Mouse (Mus musculus): ENCODE results near the gene Ncor1. TPM values are rescaled to one million over a fixed set of nuclear protein-coding genes. Genes with fewer than 3 reads are reported as not detected.
"Not testable (repeated sequence)": the region's sequence is repeated elsewhere in the genome, so short reads cannot be mapped to it uniquely, and the experiment has no call there.

The Ncor1 gene
- polyA plus RNA-seq, 1 experiment from 2014 or later, result 209 TPM

DNA sequence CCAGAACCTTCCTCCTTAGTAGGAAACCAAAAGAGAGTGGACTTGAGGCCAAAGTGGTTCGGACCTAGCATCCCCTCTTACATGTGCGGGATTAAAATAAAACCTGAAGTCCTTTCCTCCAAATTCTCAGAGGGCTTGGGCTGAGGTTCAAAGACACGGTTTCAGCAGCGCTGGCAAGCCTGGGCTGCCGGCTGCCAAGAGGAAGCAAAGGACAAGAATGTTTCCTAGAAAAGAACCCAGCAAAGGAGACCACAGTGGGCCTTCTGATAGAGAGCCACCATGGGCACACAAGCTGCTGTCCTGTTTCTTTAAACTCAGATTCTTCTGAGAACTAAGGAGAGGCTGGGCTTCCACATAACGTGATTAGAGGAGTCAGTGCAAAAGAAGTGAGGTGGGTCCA, 20.6 kb upstream of the Ncor1 start:
- Histone ChIP-seq H3K27ac (replicated peaks) (no peak overlapping the region), H3K4me1 (no peaks in the 10 kb centered on the region), H3K9me3 (no peaks in the 10 kb centered on the region), H3K27me3 (no peaks in the 10 kb centered on the region), H3K36me3 (no peaks in the 10 kb centered on the region), H3K4me3 (no peak overlapping the region), H3K9ac (replicated peaks) (no peak overlapping the region), H3K4me2 (replicated peaks) (no peak overlapping the region)
- no peak for ATAC-seq (ENCODE audit: low FRiP score, low read depth)
- 69% methylated on average over 6 of the region's 6 CpGs for WGBS

DNA sequence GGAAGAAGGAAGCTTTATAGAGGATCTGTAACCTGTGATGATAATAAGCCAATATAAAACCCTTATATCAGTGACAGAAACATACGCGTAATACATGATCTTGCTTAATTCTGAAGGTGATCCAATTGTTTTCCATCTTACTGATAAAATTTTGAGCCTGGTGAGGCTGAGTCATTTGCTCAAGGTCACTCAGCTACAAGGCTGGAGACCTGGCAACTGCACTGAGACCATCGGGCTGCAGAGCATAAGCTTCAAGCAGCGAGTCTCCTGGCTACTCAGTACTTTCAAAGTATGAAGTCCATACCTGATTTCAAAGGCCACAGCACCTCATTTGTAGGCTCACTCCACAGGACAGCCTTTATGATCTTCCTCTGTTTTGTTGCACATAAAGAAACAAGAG, 17.8 kb upstream of the Ncor1 start:
- Histone ChIP-seq H3K4me1 (no peaks in the 10 kb centered on the region), H3K4me2 (replicated peaks) (no peak overlapping the region), H3K27me3 (no peaks in the 10 kb centered on the region), H3K9me3 (no peaks in the 10 kb centered on the region), H3K36me3 (no peaks in the 10 kb centered on the region), H3K4me3 (no peak overlapping the region), H3K27ac (replicated peaks) (no peak overlapping the region), H3K9ac (replicated peaks) (no peak overlapping the region)
- 97% methylated on average over 4 of the region's 4 CpGs for WGBS
- ATAC-seq (ENCODE audit: low FRiP score, low read depth), result no peak

- Histone ChIP-seq H3K36me3 (no peaks in the 10 kb centered on the region), H3K4me2 (replicated peaks) (no peak overlapping the region), H3K27me3 (no peaks in the 10 kb centered on the region), H3K4me1 (no peaks in the 10 kb centered on the region), H3K9ac (replicated peaks) (no peak overlapping the region), H3K9me3 (no peaks in the 10 kb centered on the region), H3K4me3 (no peak overlapping the region), H3K27ac (replicated peaks) (no peak overlapping the region)
- ATAC-seq (ENCODE audit: low FRiP score, low read depth), result no peak
- 96% methylated on average over 5 of the region's 5 CpGs for WGBS
Measured at GRCm38 (mm10) chr11:62473516-62473915, 15.2 kb upstream of the Ncor1 start.

DNA sequence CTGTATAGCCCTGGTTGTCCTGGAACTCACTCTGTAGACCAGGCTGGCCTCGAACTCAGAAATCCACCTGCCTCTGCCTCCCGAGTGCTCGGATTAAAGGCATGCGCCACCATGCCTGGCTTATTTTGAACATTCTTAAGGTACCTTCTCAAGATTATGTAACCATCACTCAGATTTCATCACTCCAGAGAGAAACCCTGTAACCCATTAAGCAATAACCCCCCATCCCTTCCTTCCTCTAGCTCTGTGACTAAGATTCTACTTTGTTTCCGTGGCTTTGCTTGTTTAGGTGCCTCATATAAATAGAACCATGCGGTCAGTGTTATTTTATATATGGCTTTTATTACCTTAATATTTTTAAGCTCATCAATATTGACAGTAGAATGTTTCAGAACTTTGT, 12.1 kb upstream of the Ncor1 start:
- Histone ChIP-seq H3K36me3 (no peaks in the 10 kb centered on the region), H3K4me1 (no peaks in the 10 kb centered on the region), H3K9me3 (no peaks in the 10 kb centered on the region), H3K27ac (replicated peaks) (no peak overlapping the region), H3K4me3 (no peak overlapping the region), H3K27me3 (no peaks in the 10 kb centered on the region), H3K9ac (replicated peaks) (no peak overlapping the region), H3K4me2 (replicated peaks) (no peak overlapping the region)
- WGBS, result 96% methylated on average over 6 of the region's 6 CpGs
- no peak for ATAC-seq (ENCODE audit: low FRiP score, low read depth)

- not testable (repeated sequence) for H3K27me3 ChIP-seq; ATAC-seq (ENCODE audit: low FRiP score, low read depth); H3K36me3 ChIP-seq; H3K27ac ChIP-seq (replicated peaks); H3K4me2 ChIP-seq (replicated peaks); H3K4me3 ChIP-seq; H3K9ac ChIP-seq (replicated peaks); H3K9me3 ChIP-seq; H3K4me1 ChIP-seq
Measured at GRCm38 (mm10) chr11:62467289-62467688, 8.9 kb upstream of the Ncor1 start.

DNA sequence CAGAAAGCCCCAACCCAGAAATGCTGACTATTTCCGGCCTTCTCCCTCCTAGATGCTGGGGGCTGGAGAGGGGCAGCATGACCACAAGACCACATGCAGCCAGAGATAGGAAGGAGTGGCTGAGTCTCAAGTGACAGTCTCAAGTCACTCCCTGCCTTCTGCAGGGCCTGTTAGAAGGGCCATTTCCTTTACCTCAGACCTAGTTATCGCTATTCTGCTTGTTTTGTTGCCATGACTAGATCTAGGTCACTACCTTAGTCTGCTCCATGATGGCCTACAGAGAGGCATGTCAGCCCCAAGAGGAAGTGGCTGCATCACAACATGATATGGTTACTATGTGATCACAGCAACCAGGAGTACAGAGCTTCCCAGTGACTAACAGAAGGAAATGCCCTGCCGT, 8.2 kb upstream of the Ncor1 start:
- H3K36me3 ChIP-seq, result no peaks in the 10 kb centered on the region
- H3K4me2 ChIP-seq (replicated peaks), result no peak overlapping the region
- no peaks in the 10 kb centered on the region for H3K9me3 ChIP-seq
- no peak overlapping the region for H3K27ac ChIP-seq (replicated peaks)
- no peaks in the 10 kb centered on the region for H3K4me1 ChIP-seq
- H3K9ac ChIP-seq (replicated peaks), result no peak overlapping the region
- no peak for ATAC-seq (ENCODE audit: low FRiP score, low read depth)
- H3K27me3 ChIP-seq, result no peaks in the 10 kb centered on the region
- no peak overlapping the region for H3K4me3 ChIP-seq
- WGBS, result 91% methylated on average over 3 of the region's 3 CpGs

DNA sequence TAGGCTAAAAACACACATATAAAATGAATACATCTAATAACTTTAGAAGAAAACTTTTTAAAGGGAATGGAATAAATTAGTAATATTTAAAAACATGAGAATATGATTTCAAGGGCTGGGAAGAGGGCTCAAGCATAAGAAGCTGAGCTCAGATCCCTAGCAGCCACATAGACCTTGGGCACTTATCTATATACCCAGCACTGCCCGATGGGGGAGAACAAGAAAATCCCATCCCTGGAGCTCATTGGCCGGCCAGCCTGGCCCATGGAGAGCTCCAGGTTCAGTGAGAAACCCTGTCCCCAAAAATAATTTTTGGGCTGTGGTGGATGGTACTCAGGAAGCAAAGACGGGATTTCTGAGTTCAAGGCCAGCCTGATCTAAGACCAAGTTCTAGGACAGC, 7.5 kb upstream of the Ncor1 start:
- ATAC-seq (ENCODE audit: low FRiP score, low read depth), result no peak
- Histone ChIP-seq H3K27me3 (no peaks in the 10 kb centered on the region), H3K4me1 (no peaks in the 10 kb centered on the region), H3K4me3 (no peak overlapping the region), H3K9ac (replicated peaks) (no peak overlapping the region), H3K9me3 (no peaks in the 10 kb centered on the region), H3K4me2 (replicated peaks) (no peak overlapping the region), H3K27ac (replicated peaks) (no peak overlapping the region), H3K36me3 (no peaks in the 10 kb centered on the region)
- WGBS, result 92% methylated on average over 3 of the region's 3 CpGs

GRCm38 (mm10) chr11:62464696-62465095, 6.4 kb upstream of the Ncor1 start:
- Histone ChIP-seq H3K9ac (replicated peaks) (no peak overlapping the region), H3K36me3 (no peaks in the 10 kb centered on the region), H3K27ac (replicated peaks) (no peak overlapping the region), H3K4me2 (replicated peaks) (no peak overlapping the region), H3K4me1 (no peaks in the 10 kb centered on the region), H3K4me3 (no peak overlapping the region), H3K27me3 (no peaks in the 10 kb centered on the region), H3K9me3 (no peaks in the 10 kb centered on the region)
- WGBS, result 99% methylated on average over 3 of the region's 3 CpGs
- ATAC-seq (ENCODE audit: low FRiP score, low read depth), result no peak

DNA sequence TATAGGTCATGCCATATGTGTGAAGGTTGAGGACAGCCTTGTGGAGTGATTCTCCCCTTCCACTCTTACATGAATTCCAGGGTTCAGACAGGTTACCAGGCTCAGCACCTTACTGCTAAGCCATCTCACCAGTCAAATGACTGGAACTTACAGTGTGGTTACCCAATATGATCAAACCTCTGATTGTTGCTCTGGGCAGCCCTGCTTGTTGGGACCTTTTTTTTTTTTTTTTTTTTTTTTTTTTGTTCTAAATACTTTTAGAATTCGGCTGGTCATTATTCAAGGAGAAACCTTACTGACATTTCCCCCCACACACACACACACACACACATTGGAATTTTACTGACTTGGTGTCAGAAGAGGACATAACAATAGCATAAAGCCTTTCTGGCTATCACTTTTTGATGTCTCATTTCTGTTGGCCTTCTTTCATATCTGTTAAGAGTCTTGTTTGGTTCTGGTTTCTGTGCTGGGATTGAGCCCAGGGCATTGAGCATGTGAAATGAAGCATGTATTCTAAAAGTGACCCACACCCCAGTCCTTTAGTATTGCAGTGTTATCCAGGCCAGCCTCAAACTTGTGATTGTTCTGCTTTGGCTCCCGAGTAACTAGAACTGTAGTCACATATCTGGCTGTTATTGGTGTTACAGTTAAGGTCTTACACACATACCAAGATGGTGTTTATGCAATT, 5.0 kb upstream of the Ncor1 start:
- Histone ChIP-seq H3K9ac (replicated peaks) (no peak overlapping the region), H3K27me3 (no peaks in the 10 kb centered on the region), H3K36me3 (no peaks in the 10 kb centered on the region), H3K4me1 (peaks cover 4% of the 10 kb centered on the region), H3K9me3 (no peaks in the 10 kb centered on the region), H3K4me3 (no peak overlapping the region), H3K4me2 (replicated peaks) (no peak overlapping the region), H3K27ac (replicated peaks) (no peak overlapping the region)
- no peak for ATAC-seq (ENCODE audit: low FRiP score, low read depth)
- WGBS, result 69% methylated on average over 2 of the region's 2 CpGs

- not testable (repeated sequence) for ATAC-seq (ENCODE audit: low FRiP score, low read depth); H3K9ac ChIP-seq (replicated peaks); H3K4me3 ChIP-seq; H3K27ac ChIP-seq (replicated peaks); H3K4me2 ChIP-seq (replicated peaks); H3K9me3 ChIP-seq; H3K36me3 ChIP-seq; H3K4me1 ChIP-seq; H3K27me3 ChIP-seq
- WGBS, result 94% methylated on average over 1 of the region's 1 CpGs
Measured at GRCm38 (mm10) chr11:62462529-62462928, 4.2 kb upstream of the Ncor1 start.

DNA sequence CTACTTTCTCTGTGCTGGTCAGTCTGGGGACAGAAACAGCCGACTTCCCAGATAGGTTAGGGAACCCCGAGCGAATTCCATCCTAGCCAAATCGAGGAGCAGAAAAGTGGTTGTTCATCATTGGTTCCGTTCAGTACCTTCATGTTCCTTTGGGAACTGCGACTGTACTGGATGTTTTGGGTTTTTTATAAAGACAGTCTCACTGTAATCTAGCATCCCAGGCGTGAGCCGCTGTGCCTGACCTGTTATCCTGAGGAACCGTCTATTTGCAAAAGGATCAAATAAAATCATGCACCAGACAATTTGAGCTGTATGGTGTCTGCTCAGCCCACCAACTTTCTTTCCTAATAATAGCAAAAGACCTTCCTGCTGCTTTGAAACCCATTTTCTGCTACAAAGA, 439 bp upstream of the Ncor1 start:
- 2% methylated on average over 9 of the region's 9 CpGs for WGBS
- Histone ChIP-seq H3K4me3 (peak overlapping the region; percentile 95), H3K9ac (replicated peaks) (peak overlapping the region; percentile 99), H3K27ac (replicated peaks) (peak overlapping the region; percentile 97), H3K4me2 (replicated peaks) (peak overlapping the region; percentile 73), H3K9me3 (no peaks in the 10 kb centered on the region), H3K27me3 (no peaks in the 10 kb centered on the region), H3K36me3 (no peaks in the 10 kb centered on the region), H3K4me1 (peaks cover 10% of the 10 kb centered on the region)
- ATAC-seq (ENCODE audit: low FRiP score, low read depth), result no peak

DNA sequence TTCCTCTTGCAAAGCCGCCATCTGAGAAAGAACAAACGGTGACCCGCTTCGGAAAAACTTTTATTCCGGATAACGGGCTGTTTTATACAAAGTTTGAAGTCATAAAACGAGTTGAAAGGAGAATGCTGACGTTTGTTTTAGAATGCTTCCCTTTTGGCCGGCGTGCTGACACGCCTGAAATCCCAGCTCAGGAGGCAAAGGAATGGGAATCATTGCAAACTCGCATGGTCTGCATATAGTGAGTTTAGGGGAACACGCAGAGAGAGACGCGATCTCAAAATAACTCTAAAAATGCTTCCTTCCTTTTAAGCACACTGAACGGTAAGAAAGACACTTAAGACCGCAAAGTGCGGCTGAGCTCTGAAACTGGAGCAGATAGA, 460 bp downstream of the Ncor1 start:
- Histone ChIP-seq H3K4me2 (replicated peaks) (peak overlapping the region; percentile 73), H3K9me3 (no peaks in the 10 kb centered on the region), H3K4me3 (peak overlapping the region; percentile 95), H3K4me1 (peaks cover 10% of the 10 kb centered on the region), H3K36me3 (no peaks in the 10 kb centered on the region), H3K27ac (replicated peaks) (peak overlapping the region; percentile 97), H3K9ac (replicated peaks) (peak overlapping the region; percentile 99), H3K27me3 (no peaks in the 10 kb centered on the region)
- WGBS, result under 1% methylated on average over 18 of the region's 18 CpGs
- ATAC-seq (ENCODE audit: low FRiP score, low read depth), result no peak

GRCm38 (mm10) chr11:62457241-62457890, 975 bp downstream of the Ncor1 start:
- ATAC-seq (ENCODE audit: low FRiP score, low read depth), result peak; percentile 94
- Histone ChIP-seq H3K9me3 (no peaks in the 10 kb centered on the region), H3K27ac (replicated peaks) (peak overlapping the region; percentile 97), H3K9ac (replicated peaks) (peak overlapping the region; percentile 99), H3K4me1 (peaks cover 10% of the 10 kb centered on the region), H3K4me3 (peak overlapping the region; percentile 95), H3K4me2 (replicated peaks) (peak overlapping the region; percentile 73), H3K36me3 (no peaks in the 10 kb centered on the region), H3K27me3 (no peaks in the 10 kb centered on the region)
- under 1% methylated on average over 62 of the region's 73 CpGs for WGBS
